Mouse (Mus musculus): ENCODE measurements around the gene Cpox.

DNA sequence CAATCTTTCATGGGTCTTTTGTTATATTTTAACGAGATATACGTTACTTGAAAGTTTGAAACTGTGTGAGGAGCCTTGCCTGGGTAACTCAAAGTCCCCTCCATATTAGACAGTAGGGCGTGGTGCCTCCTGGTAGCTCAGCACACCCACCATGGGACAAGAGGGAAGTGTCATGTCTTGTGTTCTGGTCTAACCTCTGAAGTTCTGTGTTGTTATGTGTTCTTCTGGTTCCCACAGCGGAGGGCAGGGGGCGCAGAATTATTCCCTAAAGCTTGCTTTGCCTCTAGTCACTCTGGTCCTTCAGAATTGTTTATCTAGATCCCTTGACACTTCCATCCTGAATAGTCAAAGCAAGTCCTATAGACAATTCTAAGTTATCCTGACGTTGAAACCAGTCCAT lies 12.0 kb downstream of the Cpox start:
- no peak for TF ChIP-seq CTCF (IDR thresholded peaks at IDR 0.05)
- TF ChIP-seq EP300 (IDR thresholded peaks at IDR 0.05) = no peak

Data from lung, postnatal 0 days (tissue).